Mouse (Mus musculus): Measurements from ENCODE around the gene LTO1. TPM values are rescaled to one million over a fixed set of nuclear protein-coding genes. Genes with fewer than 3 reads are reported as not detected.

LTO1 gene
- total RNA-seq, 1 experiment from 2014 or later: 76.6 TPM

- ATAC-seq (replicated peaks in 1 of 2; ENCODE audit: insufficient read depth in 1 of 2, low FRiP score in 2 of 2, low TSS enrichment in 1 of 2, low read depth in 1 of 2, poor library complexity in 2 of 2, severe bottlenecking in 2 of 2): no peak
Observed at GRCm38 (mm10) chr7:144934901-144935300, 20.0 kb downstream of the LTO1 start.

GRCm38 (mm10) chr7:144935563-144935962 is 20.7 kb downstream of the LTO1 start:
- no peak for ATAC-seq (replicated peaks in 1 of 2; ENCODE audit: insufficient read depth in 1 of 2, low FRiP score in 2 of 2, low TSS enrichment in 1 of 2, low read depth in 1 of 2, poor library complexity in 2 of 2, severe bottlenecking in 2 of 2)

GRCm38 (mm10) chr7:144936311-144936880 is 21.5 kb downstream of the LTO1 start:
- ATAC-seq (replicated peaks in 1 of 2; ENCODE audit: insufficient read depth in 1 of 2, low FRiP score in 2 of 2, low TSS enrichment in 1 of 2, low read depth in 1 of 2, poor library complexity in 2 of 2, severe bottlenecking in 2 of 2): no peak

DNA sequence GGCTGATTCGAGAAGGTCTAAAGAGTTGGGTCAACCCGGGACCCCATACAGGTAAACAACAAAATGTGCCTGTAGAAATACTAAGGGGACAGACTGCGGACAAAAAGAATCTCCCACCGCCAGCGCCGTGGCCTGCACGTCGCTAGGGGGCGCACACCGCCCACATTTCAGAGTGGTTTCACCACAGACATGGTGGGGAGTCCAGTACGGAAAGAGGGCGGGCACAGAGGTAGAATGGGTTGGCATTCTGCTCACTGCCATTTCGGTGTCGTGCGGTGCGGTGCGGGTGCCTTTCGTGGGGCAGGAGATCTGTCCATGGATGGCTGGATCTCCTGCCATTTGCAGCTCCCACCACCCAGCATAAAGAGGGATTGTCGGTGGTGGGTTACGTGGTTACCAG is 22.6 kb downstream of the LTO1 start:
- peak; percentile 68 to 78 for ATAC-seq (replicated peaks in 1 of 2; ENCODE audit: insufficient read depth in 1 of 2, low FRiP score in 2 of 2, low TSS enrichment in 1 of 2, low read depth in 1 of 2, poor library complexity in 2 of 2, severe bottlenecking in 2 of 2)

DNA sequence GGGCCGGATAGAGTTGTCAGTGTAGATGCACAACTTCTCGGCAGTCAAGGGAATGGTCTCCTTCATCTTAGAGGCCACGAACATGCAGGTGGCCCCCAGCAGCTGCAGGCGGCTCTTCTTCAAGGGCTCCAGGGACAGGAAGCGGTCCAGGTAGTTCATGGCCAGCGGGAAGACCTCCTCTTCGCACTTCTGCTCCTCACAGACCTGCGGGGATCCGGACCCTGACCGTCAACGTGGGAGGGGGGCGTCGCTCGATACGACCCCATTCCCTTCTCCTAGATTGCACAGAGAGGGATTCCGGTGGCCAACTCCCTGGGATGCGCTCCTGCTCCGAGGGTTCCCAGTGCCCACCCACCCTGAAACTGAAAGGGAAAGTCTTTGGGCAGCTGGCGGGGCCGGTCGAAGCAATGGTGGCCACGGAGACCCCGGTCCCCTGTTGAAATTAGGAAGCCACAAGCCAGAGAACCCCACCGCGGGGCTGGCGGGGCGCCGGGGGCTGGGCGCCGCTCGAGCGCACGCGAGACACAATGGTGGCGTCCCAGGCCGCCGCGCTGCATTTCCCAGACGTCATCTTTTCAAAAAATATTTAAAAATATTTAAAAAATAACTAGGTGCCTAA is 23.1 kb downstream of the LTO1 start:
- ATAC-seq (replicated peaks in 1 of 2; ENCODE audit: insufficient read depth in 1 of 2, low FRiP score in 2 of 2, low TSS enrichment in 1 of 2, low read depth in 1 of 2, poor library complexity in 2 of 2, severe bottlenecking in 2 of 2): no peak

GRCm38 (mm10) chr7:144938661-144939343 is 23.9 kb downstream of the LTO1 start:
- no peak for ATAC-seq (replicated peaks in 1 of 2; ENCODE audit: insufficient read depth in 1 of 2, low FRiP score in 2 of 2, low TSS enrichment in 1 of 2, low read depth in 1 of 2, poor library complexity in 2 of 2, severe bottlenecking in 2 of 2)

- peak; percentile 29 to 39; a peak in 3 of 4 replicates for ATAC-seq (replicated peaks in 1 of 2; ENCODE audit: insufficient read depth in 1 of 2, low FRiP score in 2 of 2, low TSS enrichment in 1 of 2, low read depth in 1 of 2, poor library complexity in 2 of 2, severe bottlenecking in 2 of 2)
Observed at GRCm38 (mm10) chr7:144939344-144940002, 24.6 kb downstream of the LTO1 start, which contains the start of gene Ccnd1. Ccnd1 (minus strand) TSS chr7:144939925.

GRCm38 (mm10) chr7:144940003-144940571 is 25.2 kb downstream of the LTO1 start:
- ATAC-seq (replicated peaks in 1 of 2; ENCODE audit: insufficient read depth in 1 of 2, low FRiP score in 2 of 2, low TSS enrichment in 1 of 2, low read depth in 1 of 2, poor library complexity in 2 of 2, severe bottlenecking in 2 of 2): no peak

GRCm38 (mm10) chr7:144940585-144940984 is 25.7 kb downstream of the LTO1 start:
- no peak for ATAC-seq (replicated peaks in 1 of 2; ENCODE audit: insufficient read depth in 1 of 2, low FRiP score in 2 of 2, low TSS enrichment in 1 of 2, low read depth in 1 of 2, poor library complexity in 2 of 2, severe bottlenecking in 2 of 2)

- ATAC-seq (replicated peaks in 1 of 2; ENCODE audit: insufficient read depth in 1 of 2, low FRiP score in 2 of 2, low TSS enrichment in 1 of 2, low read depth in 1 of 2, poor library complexity in 2 of 2, severe bottlenecking in 2 of 2): peak; percentile 50 to 55
Observed at GRCm38 (mm10) chr7:144941242-144941831, 26.4 kb downstream of the LTO1 start.

- no peak for ATAC-seq (replicated peaks in 1 of 2; ENCODE audit: insufficient read depth in 1 of 2, low FRiP score in 2 of 2, low TSS enrichment in 1 of 2, low read depth in 1 of 2, poor library complexity in 2 of 2, severe bottlenecking in 2 of 2)
Observed at GRCm38 (mm10) chr7:144942071-144942743, 27.3 kb downstream of the LTO1 start.

DNA sequence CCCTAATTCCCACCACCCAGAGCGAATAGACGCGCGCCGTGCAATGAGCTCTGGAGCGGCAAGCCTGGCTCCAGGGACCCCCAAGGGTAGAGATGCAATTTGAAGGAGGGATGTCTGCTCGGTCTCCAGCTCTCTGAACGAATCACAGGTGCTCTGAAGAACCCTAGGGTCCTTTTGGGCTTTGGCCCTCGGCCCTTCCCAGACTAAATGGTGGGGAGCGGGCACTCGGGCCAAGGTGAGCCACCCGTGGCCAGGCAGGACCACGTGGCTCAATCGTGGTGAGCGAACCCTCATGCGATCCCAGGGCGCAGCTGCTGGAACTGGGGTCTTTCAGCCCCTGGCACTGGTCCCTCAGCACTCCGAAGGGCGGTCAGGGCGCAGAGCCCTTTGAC is 27.8 kb downstream of the LTO1 start:
- no peak for ATAC-seq (replicated peaks in 1 of 2; ENCODE audit: insufficient read depth in 1 of 2, low FRiP score in 2 of 2, low TSS enrichment in 1 of 2, low read depth in 1 of 2, poor library complexity in 2 of 2, severe bottlenecking in 2 of 2)

DNA sequence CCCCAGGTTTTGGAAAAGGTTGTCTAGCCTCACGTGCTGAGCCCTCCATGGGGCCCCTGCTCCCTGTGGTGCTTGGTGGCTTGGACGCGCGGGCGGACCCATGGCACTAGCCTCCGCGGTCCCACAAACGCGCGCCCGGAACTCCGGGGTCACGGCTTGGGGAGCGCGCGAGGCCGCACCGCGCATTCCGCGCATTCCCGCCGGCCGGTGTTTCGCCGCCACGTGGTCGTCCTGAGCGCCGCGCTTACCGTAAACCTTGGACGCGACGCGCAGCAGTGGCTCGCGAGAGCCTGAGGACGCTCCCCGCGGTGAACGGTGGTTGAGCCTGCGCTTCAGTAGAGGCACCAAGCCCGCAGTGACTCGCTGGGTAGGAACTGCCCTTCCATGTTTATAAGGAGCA is 28.4 kb downstream of the LTO1 start:
- ATAC-seq (replicated peaks in 1 of 2; ENCODE audit: insufficient read depth in 1 of 2, low FRiP score in 2 of 2, low TSS enrichment in 1 of 2, low read depth in 1 of 2, poor library complexity in 2 of 2, severe bottlenecking in 2 of 2): peak; percentile 41 to 42

DNA sequence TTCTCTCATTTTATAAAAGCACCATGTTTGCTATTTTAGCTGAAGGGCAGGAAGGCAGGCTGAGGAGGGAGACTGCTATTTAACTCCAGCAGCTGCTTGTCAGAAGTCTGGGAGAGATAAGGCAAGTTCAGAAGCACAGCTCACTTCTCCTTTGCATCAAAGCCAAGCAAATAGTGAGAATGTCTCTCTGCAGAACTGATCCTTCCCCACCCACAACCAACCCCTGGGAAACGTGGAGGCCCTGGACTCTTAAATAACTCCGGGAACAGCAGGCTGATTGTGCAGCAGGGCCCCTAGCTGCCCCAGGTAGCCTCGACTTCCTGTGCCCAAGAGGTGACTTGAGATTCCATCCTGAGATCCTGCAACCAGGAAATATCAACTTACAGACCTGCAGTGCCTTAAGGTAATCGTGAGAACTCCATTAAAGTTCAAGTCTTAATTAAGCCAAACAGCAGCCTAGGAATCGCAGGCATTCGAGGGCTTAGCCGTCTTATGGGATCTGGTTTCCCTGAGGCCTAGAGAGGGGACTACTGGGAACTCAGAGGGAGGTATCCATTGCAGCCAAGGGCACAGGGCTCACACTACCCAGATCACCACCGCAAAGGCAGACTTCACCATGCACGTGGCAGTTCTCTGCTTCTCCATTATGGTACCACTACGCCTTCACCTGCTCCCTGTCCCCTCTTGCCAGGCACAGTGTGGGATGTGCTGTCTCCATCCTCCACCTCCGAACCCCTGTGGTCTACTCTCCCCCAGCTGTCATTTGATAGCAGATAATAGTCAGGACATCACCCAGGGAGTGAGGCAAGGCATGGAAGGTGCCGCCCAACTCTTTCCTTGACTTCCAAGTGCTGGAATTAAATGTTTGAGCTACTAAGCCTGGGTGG is 43.9 kb downstream of the LTO1 start:
- ATAC-seq (replicated peaks in 1 of 2; ENCODE audit: insufficient read depth in 1 of 2, low FRiP score in 2 of 2, low TSS enrichment in 1 of 2, low read depth in 1 of 2, poor library complexity in 2 of 2, severe bottlenecking in 2 of 2): no peak

GRCm38 (mm10) chr7:144963911-144964310 is 49.0 kb downstream of the LTO1 start:
- no peak for ATAC-seq (replicated peaks in 1 of 2; ENCODE audit: insufficient read depth in 1 of 2, low FRiP score in 2 of 2, low TSS enrichment in 1 of 2, low read depth in 1 of 2, poor library complexity in 2 of 2, severe bottlenecking in 2 of 2)

- peak in 1 of 2 experiments; percentile 12; a peak in 1 of 4 replicates for ATAC-seq (replicated peaks in 1 of 2; ENCODE audit: insufficient read depth in 1 of 2, low FRiP score in 2 of 2, low TSS enrichment in 1 of 2, low read depth in 1 of 2, poor library complexity in 2 of 2, severe bottlenecking in 2 of 2)
Observed at GRCm38 (mm10) chr7:144964316-144964715, 49.4 kb downstream of the LTO1 start.

Data from hematopoietic stem cell, adult 5-6 weeks (primary cell).